Mouse (Mus musculus) embryonic fibroblast, embryonic 13.5 days (primary cell): ENCODE measurements at regions not wholly inside any gene's neighbourhood (a gene's known extent, or its start where the extent isn't known, plus 50 kb on each side); places are given as distances from the start of the nearest gene placed in this dataset.

ENCODE experiments used
- CTCF ChIP-seq: IDR thresholded peaks from 2 replicates; pipeline ENCODE4 v1.5.1; 2011; ENCODE audit warnings: mild to moderate bottlenecking, control low read depth, low read length, moderate library complexity, borderline replicate concordance; ENCODE audit not compliant: insufficient read depth
- POLR2A ChIP-seq: IDR thresholded peaks from 2 replicates; pipeline ENCODE4 v1.6.1; 2011; ENCODE audit warnings: low read depth, mild to moderate bottlenecking, control low read depth, low read length, moderate library complexity

DNA sequence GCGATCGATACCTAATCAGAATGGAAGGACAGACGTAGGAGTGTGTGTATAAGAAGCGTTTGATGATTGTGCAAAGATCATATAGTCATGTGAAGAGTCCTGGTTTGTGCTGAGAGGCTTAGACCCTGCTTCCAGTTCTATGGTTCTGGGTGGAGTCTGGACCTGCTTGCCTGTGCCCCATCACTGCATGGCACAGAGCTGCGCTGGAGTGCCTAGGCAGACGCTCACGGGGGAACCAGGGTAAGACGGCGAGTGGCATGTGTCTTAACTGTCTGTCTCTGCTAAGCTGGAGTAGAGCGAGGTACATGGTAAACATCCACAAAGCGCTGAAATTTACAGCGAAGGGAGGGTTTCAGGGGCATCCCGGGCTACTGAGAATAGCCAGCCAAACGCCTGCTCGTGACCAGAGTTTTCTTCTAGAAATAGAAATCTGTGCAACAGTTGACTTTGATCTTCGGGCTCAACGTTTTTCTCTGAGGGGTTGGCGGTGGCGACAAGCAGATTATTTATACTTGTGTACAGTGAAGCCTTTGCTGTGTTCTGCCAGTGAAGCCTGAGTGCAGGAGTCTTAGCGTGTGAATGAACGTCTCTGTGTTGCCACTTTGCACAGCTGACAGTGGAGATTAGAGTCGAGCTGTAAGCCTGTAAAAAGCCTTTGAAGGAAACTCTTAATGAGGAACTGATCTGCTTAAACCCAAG is 251.9 kb downstream of the Foxo1 start:
- TF ChIP-seq POLR2A (no peak), CTCF (no peak)
